Mouse (Mus musculus) left cerebral cortex, postnatal 14 days (tissue): Measurements from ENCODE around the gene Ccnjl. TPM values are rescaled to one million over a fixed set of nuclear protein-coding genes. Genes with fewer than 3 reads are reported as not detected.

Experiments
- DNase-seq, 2 experiments: peaks; one replicate each; pipeline ENCODE4 v3.0.0; 2021 to 2022; ENCODE audit warnings: low spot score in 2 of 2, mixed read lengths in 1 of 2
- intact Hi-C: fragments of 180-260 bp; cut with DNase I; formaldehyde crosslinking; loops from one replicate; pipeline ENCODE4 v1.15.1; 2025
- total RNA-seq, 2 experiments: library from RNA; stranded (reverse); gene quantifications; 2 replicates each; pipeline ENCODE4 v1.2.3; 2021

Ccnjl gene
- total RNA-seq, 2 experiments from 2014 or later, result 5.6 to 6.2 TPM

- DNase-seq, result peak; percentile 57 to 70
- intact Hi-C loops, result loop anchor here (5.0 kb wide), 1 partner anchor 53 kb away; no protein-coding TSS in a partner anchor
These were observed 31.1 kb downstream of the Ccnjl start for GRCm38 (mm10) chr11:43559515-43560292.

DNA sequence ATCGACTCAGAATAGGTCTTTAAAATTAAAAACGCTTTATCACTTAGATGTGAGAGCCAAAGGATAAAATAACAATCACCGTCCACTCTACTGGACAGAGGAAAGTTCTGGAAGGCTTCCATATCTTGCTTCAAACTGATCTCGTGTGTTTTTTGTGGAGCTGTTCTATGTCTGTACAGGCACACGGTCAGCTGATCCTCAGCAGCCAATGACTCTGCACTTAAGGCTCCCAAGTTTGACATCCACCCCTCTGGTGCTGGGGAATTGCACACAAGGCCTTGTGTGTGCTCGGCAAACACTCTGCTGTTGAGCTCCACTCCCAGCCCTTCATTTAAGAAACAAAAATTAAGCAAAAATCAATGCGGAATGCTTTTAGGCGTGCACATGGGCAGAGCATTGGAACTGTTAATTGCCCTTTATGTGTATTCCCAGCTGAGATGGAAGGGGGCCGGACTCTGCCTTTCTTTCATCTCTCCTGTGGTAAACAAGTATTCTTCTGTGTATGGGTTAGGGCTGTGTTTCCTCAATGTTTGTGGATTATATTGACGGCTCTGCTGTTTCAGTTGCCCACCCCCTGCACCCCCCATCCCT is 35.2 kb downstream of the Ccnjl start:
- intact Hi-C loops, result loop anchor here (5.0 kb wide), 1 partner anchor 49 kb away; no protein-coding TSS in a partner anchor
- no peak for DNase-seq

- intact Hi-C loops, result no loop called here
- no peak for DNase-seq
These were observed 36.8 kb downstream of the Ccnjl start for GRCm38 (mm10) chr11:43565414-43565813.

DNA sequence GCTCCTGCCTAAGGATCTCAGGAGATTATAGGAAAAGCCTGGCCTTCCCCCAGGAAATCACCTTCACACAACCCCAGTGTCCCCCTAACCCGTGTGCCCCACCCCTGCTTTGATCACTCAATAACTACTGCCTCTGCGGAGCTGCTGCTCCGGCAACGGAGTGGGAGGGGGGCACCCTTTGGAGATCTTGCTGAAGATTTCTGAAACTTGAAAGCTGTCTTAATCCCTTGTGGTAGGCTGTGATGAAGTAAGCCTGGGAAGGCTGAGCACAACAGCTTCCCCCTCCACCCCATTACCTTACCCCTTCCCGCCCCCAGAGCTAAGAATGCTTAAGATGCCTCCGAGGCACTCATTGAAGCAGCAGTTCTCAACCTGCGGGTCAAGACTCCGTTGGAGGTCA is 37.3 kb downstream of the Ccnjl start:
- DNase-seq, result no peak
- intact Hi-C loops, result no loop called here

DNA sequence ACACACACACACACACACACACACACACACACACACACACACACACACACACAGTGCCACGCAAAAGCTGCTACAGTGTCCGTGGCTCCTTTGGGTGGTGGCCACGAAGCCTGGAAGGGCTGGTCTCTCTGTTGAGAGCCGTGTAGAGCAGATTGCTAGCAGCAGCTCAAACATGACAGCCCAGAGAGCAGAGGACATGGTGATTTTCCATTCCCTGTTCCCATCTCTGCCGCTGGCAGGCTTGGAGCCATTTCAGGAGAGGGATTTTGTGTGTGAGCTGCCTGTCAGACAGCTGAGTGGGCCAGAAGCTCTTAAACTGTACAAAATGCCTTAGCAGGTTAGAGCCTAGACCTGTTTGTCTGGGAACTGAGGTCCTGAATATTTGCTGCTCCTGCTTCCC is 38.1 kb downstream of the Ccnjl start:
- intact Hi-C loops, result no loop called here
- DNase-seq, result peak in 1 of 2 experiments; percentile 25

- DNase-seq, result peak; percentile 34 to 56
- intact Hi-C loops, result no loop called here
These were observed 39.7 kb downstream of the Ccnjl start for GRCm38 (mm10) chr11:43568263-43568662.

DNA sequence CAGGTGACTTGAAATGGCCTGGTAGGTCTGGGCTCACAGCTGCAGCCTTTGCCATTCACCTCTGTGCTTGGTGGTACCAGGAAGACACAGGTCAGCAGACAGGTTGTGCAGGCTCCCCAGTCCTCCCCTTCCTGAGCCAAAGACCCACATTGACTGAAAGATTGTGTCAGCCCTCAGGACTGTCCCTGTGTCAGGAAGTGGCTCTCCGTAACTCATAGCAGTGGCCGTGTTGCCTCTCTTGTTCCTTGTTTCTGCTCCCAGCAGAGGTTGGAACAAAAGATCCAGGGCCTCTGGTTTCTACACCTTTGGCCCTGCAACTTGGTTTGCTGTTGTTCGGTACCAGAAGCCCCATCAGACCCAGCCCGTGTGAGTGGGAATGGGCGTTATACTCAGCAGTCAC is 40.6 kb downstream of the Ccnjl start:
- DNase-seq, result no peak
- intact Hi-C loops, result no loop called here

- intact Hi-C loops, result no loop called here
- DNase-seq, result peak; percentile 41 to 54
These were observed 41.0 kb downstream of the Ccnjl start for GRCm38 (mm10) chr11:43569595-43569994.

DNA sequence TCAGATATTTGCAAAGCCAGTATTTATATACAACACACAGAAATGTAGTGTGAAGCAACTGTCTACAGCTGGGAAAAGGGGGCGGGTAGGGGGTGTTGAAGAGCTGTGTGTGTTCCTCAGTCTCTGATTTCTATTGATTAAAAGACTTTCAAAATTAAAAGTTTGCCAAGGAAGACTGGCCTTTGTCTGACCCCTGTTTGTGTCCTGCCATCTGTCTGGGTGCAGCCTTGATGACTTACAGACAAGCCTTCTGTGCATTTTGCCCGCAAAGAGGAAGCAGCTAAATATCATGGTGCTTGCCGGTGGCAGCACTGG is 46.4 kb downstream of the Ccnjl start:
- no peak for DNase-seq
- intact Hi-C loops, result no loop called here

GRCm38 (mm10) chr11:43575376-43576151 is 47.0 kb downstream of the Ccnjl start:
- intact Hi-C loops, result no loop called here
- DNase-seq, result no peak

DNA sequence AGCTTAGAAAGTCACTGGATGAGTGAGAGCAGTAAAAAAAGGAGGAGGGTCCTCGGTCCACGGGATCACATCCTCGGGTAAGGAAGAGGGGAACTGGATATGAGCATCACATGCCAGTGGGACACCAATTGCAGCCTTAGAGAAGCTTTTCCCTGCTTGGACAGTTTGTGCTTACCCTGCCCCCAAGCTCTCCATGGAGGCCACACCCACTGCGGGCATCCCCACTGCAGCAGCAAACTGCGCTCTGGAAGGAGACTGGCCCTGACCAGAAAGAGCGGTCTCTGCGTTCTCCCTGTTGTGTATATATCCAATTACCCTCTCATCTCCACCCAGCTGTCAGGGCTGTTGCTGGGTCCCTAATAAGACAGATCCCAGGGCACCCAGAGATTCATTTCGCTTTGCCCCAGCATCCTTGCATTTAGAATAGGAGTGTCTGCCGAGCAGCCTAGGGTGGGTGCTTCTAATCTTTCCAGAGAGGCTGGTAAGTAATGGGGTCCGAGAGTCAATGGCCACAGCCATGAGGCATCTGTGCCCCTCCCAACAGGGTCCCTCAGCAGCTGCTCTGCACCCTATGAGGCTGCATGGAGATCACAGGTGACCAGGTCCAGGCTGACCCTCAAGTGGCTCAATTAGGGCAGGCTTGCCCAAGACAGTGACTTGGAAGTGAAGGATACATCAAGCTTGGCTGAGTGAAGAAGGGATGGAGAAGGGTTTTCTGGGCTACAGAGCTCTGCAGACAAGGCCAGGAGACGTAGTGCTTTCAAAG is 49.3 kb downstream of the Ccnjl start:
- DNase-seq, result no peak
- intact Hi-C loops, result no loop called here

DNA sequence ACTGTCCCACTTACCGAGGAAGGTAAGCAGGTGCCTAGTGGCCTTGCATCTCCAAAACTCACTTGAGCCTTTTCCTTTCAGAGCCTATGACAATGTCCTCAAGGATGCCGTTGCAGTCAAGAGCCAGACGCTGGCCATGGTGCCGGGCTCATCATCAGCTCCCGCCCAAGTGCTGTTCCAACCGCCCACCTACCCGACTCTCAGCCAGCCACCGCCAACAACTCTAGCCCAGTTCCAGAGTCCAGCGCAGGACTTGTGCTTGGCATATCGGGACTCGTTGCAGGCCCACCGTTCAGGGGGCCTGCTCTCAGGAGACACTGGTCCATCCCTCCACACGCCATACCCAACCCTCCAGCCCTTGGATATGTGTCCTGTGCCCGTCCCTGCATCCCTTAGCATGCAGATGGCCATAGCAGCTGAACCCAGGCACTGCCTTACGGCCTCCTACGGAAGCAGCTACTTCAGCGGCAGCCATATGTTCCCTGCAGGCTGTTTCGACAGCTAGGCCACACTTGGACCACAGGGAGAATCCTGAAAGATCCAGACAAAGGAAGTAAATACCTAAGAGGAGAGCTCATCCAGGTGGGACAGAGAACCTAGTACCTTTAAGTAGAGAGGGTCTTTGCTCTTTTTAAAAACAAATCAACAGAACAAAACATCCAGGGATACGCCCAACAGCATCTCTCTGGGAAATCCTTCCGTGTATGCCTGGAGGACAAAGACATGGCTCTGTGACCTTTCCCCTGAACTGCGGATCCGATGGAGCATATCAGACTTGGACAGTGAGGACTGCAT is 56.8 kb downstream of the Ccnjl start:
- intact Hi-C loops, result loop anchor here (2.0 kb wide), 1 partner anchor 91 kb away; no protein-coding TSS in a partner anchor
- DNase-seq, result no peak

DNA sequence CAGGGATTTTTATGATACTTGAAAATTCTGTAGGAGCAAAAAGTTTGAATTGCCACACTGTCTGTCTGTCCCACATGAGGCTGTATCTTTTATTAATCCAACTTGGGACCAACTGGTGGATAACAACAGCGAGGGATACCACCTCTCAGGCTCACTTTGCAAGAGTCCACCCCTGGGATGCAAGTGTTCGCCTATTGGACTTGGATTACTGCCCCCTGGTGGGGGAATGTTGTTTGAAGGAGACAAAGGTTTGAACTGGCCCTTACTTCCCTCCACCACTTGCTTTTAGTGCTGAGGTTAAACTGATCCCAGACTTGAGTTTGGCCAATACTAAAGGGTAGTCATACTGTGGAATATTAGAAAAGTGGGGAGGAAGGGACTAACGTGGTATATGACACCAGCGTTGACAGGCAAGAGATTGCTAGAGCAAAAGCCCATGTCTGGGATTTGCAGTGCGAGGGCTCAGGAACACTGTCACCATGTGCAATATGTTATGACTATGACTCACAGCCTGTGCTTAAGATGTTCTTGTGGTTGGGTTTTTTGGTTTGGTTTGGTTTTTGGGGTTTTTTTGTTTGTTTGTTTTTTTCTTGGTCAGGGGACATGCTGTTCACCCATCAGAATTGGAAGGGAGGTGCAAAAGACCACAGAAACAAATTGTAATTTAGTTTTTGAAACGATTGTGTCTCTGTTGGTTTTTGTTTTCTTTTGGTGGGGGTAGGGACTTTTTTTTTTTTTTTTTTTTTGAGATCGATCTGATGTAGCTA is 57.9 kb downstream of the Ccnjl start, which contains the start of gene 4933415A04Rik:
TSS of gene 4933415A04Rik (plus strand) at position 717 of the 767 bp plus-strand sequence.
- intact Hi-C loops, result loop anchor here (2.0 kb wide), 1 partner anchor 92 kb away; no protein-coding TSS in a partner anchor
- DNase-seq, result peak; percentile 40 to 68

DNA sequence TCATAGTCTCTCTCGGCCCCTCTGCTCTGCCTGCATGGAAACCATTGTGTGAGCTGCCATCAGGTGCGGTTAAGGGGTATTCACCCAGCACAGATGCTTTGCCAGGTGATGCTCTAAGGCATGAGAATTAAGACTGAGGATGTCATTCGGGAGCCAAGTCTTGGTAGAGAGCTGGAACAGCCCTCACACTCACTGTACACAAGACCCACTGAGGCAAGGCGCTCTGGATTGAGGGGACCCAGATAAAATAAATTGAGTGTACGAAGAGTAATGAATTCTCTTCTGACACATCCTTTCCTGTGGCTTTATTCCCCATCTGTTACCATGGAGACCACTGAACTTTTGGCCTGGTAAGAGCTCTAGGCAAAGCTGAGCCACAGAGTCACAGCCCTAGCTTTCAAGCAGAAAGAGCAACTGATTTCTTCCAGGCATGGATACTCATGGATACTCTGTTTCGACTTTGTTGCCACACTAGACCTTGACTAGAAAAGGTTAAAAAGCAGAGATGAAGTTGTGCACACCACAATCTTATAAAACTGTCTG is 61.0 kb downstream of the Ccnjl start:
- intact Hi-C loops, result no loop called here

DNA sequence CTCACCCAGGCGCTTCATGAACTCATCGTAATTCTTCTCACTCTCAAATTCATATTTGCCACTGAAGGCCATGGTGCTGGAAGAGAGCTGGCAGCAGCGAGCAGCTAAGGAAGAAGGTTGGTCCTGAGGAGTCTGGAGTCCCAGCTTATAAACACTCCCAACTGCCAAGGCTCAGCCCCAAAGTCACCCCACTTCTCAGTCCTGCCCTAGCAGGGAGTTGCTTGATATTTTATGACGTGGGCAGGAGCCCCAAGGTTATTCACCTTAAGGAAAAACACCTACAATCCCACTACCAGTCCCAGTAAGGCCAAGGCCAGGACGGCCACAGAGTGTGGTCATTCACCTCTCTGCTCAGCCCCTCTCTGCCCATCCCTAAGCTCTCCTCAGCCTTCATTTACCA is 72.9 kb downstream of the Ccnjl start, which contains the start of gene Fabp6:
TSS of gene Fabp6 (minus strand) at position 101 of the 400 bp plus-strand sequence.
- intact Hi-C loops, result no loop called here

More for the DNA sequence above, 61.0 kb downstream of the Ccnjl start:
- no peak for DNase-seq

DNA sequence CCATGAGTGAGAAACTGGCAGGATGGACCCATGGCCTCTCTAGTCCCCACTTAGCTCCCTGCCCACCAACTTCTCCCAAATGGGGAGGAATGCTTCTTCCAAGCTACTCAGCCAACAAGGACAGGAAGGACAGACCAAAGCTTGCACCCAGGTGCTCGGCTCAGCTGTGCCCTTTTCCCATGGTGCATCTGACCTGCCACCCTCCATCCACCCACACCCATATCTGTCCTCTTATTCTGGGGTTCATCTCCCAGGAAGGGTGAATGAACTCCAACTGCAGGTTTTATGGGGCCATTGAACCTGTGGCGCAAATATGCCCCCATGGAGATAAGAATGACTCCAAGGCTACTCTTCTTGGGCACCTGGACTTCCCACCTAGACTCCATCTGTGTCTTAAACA is 75.6 kb downstream of the Ccnjl start:
- DNase-seq, result no peak
- intact Hi-C loops, result no loop called here

More for the DNA sequence above, 72.9 kb downstream of the Ccnjl start, which contains the start of gene Fabp6:
- no peak for DNase-seq

- no peak for DNase-seq
- intact Hi-C loops, result no loop called here
These were observed 76.3 kb downstream of the Ccnjl start for GRCm38 (mm10) chr11:43604891-43605290.

DNA sequence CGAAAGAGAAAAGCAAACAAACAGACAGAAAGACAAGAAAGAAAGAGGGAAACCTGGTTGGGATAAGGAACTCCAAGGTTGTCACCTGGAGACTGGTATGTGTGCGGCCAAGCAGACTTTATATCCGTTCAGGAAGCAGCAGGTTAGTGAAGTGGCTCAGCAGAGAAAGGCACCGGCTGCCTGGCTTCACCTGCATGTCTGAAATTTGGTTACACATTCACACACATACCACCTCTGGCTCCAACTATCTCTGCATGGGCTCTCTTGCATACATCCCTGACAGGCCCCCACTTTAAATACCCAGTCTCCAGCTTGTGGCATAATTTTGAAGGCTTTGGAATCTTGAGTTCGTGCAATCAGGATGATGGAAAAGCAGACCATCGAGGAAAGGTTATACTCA is 77.3 kb downstream of the Ccnjl start:
- no peak for DNase-seq
- intact Hi-C loops, result no loop called here
